Mouse (Mus musculus): ENCODE data around the gene Gal3st1. TPM values are rescaled to one million over a fixed set of nuclear protein-coding genes. Genes with fewer than 3 reads are reported as not detected.

Gene Gal3st1
- total and polyA plus RNA-seq, 3 experiments, result not detected

- Histone ChIP-seq H3K36me3 (replicated peaks) (peaks cover 97% of the 10 kb centered on the region), H3K27me3 (ENCODE audit: insufficient read depth, low read length) (no peaks in the 10 kb centered on the region), H3K4me1 (ENCODE audit: insufficient read depth, low read depth, low read length) (peaks cover 4% of the 10 kb centered on the region; the same call in 1 of the 2 replicates), H3K4me3 (ENCODE audit: low read depth, low read length) (no peak within 1 kb of the TSS), H3K9me3 (replicated peaks) (no peaks in the 10 kb centered on the region)
- no peak for TF ChIP-seq GATA1 (IDR thresholded peaks at IDR 0.05; ENCODE audit: borderline replicate concordance, low read length)
- DNase-seq (ENCODE audit: low spot score) (no peak), ATAC-seq (ENCODE audit: extremely low read depth, insufficient number of reproducible peaks, low FRiP score, poor library complexity, severe bottlenecking) (no peak)
These were observed 6.8 kb upstream of the Gal3st1 start, which contains the start of gene 4930556J24Rik for GRCm38 (mm10) chr11:3976678-3977077. Gene 4930556J24Rik, minus strand, starts transcription at chr11:3976778.

GRCm38 (mm10) chr11:3978421-3978820, 5.0 kb upstream of the Gal3st1 start:
- TF ChIP-seq GATA2 (IDR thresholded peaks at IDR 0.05; ENCODE audit: borderline replicate concordance, low read depth, low read length), result no peak
- no peak for TF ChIP-seq CTCF (IDR thresholded peaks at IDR 0.05; ENCODE audit: low read depth, low read length)
- no peak for TF ChIP-seq GATA1 (IDR thresholded peaks at IDR 0.05; ENCODE audit: borderline replicate concordance, low read length)
- TF ChIP-seq TAL1 (conservative IDR thresholded peaks at IDR 0.05; ENCODE audit: low read depth, low read length), result no peak
- TF ChIP-seq POLR2AphosphoS5 (IDR thresholded peaks at IDR 0.05; ENCODE audit: insufficient replicate concordance, low read depth, low read length), result no peak
- DNase-seq (ENCODE audit: low spot score) (no peak), ATAC-seq (ENCODE audit: extremely low read depth, insufficient number of reproducible peaks, low FRiP score, poor library complexity, severe bottlenecking) (no peak)
- H3K36me3 ChIP-seq (replicated peaks), result peaks cover 96% of the 10 kb centered on the region
- H3K9me3 ChIP-seq (replicated peaks), result no peaks in the 10 kb centered on the region
- no peaks in the 10 kb centered on the region for H3K27me3 ChIP-seq (ENCODE audit: insufficient read depth, low read length)
- H3K4me1 ChIP-seq (ENCODE audit: insufficient read depth, low read depth, low read length), result no peaks in the 10 kb centered on the region
- H3K4me3 ChIP-seq (ENCODE audit: low read depth, low read length), result no peak overlapping the region

DNA sequence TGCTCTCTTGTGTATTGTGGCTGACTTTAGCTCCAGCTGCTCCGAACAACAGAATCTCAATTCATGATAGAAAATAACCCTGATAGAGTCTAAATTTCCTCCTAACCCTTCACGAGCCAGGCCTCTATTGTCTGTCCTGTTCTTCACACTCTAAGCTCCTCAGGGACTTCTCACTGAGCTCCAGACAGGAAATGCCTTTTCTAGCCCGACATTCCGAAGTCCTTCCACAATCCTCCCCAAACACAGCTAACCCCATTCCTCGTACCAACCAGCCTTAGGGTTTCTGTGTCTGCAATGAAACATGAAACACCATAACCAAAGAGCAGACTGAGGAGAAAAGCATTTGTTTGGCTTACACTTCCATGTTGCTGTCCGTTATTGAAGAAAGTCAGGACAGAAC, 1.9 kb upstream of the Gal3st1 start:
- no peaks in the 10 kb centered on the region for H3K9me3 ChIP-seq (replicated peaks)
- no peak for DNase-seq (ENCODE audit: low spot score)
- peaks cover 65% of the 10 kb centered on the region for H3K36me3 ChIP-seq (replicated peaks)
- TF ChIP-seq CTCF (IDR thresholded peaks at IDR 0.05; ENCODE audit: low read depth, low read length) (no peak), GATA2 (IDR thresholded peaks at IDR 0.05; ENCODE audit: borderline replicate concordance, low read depth, low read length) (no peak), TAL1 (conservative IDR thresholded peaks at IDR 0.05; ENCODE audit: low read depth, low read length) (no peak), GATA1 (IDR thresholded peaks at IDR 0.05; ENCODE audit: borderline replicate concordance, low read length) (no peak), POLR2AphosphoS5 (IDR thresholded peaks at IDR 0.05; ENCODE audit: insufficient replicate concordance, low read depth, low read length) (no peak)
- no peak overlapping the region for H3K4me3 ChIP-seq (ENCODE audit: low read depth, low read length)
- ATAC-seq (ENCODE audit: extremely low read depth, insufficient number of reproducible peaks, low FRiP score, poor library complexity, severe bottlenecking), result no peak
- no peaks in the 10 kb centered on the region for H3K4me1 ChIP-seq (ENCODE audit: insufficient read depth, low read depth, low read length)
- peaks cover 6% of the 10 kb centered on the region; the same call in 1 of the 2 replicates for H3K27me3 ChIP-seq (ENCODE audit: insufficient read depth, low read length)

DNA sequence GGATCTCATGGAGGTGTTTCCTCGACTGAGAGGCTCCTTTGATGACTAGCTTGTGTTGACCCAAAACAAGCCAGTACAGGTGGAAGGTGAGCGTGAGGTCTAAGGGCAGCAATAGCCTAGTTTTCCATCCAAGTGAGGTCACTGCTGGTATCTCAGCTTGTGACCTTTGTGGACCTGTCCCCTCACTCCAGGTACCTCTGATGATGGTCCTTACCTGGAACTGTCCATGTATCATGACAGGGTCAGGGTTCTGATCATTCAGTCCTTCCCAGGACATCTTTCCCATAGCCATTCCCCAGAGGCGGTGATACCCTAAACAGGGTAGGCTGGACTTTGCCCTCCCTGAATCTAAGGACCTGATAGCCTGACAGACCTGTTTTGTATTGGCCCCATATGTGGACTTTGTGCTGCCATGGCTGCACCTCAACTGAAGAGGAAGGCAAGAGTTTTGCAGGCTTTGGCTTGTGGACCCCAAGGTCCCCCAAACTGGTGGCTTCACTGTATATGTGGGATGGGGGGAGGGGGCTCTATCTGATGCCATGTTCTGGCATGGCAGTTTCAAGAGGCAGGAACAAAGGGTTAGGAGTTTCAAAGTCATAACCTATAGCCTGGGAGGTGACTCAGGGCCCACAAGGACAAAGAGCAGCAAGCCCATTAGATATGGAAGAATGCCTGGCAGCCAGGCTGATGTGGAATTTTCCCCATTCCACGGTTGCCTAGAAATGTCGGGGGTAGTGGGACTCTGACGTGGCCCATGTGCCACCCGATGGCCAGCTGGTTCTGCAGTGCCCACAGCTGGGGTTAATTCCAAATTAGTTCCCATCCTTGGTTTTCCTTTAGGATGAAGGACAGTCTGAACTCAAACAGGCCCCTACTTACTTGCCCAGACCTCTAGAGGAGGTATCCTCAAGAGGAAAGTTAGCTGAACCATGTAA, 894 bp upstream of the Gal3st1 start:
- no peak overlapping the region for H3K4me3 ChIP-seq (ENCODE audit: low read depth, low read length)

GRCm38 (mm10) chr11:3983863-3984745, 668 bp downstream of the Gal3st1 start:
- peaks cover 39% of the 10 kb centered on the region for H3K36me3 ChIP-seq (replicated peaks)
- TF ChIP-seq TAL1 (conservative IDR thresholded peaks at IDR 0.05; ENCODE audit: low read depth, low read length) (no peak), POLR2AphosphoS5 (IDR thresholded peaks at IDR 0.05; ENCODE audit: insufficient replicate concordance, low read depth, low read length) (no peak), GATA2 (IDR thresholded peaks at IDR 0.05; ENCODE audit: borderline replicate concordance, low read depth, low read length) (no peak), GATA1 (IDR thresholded peaks at IDR 0.05; ENCODE audit: borderline replicate concordance, low read length) (no peak), CTCF (IDR thresholded peaks at IDR 0.05; ENCODE audit: low read depth, low read length) (no peak)
- ATAC-seq (ENCODE audit: extremely low read depth, insufficient number of reproducible peaks, low FRiP score, poor library complexity, severe bottlenecking) (no peak), DNase-seq (ENCODE audit: low spot score) (no peak)
- no peak overlapping the region for H3K4me3 ChIP-seq (ENCODE audit: low read depth, low read length)
- peaks cover 16% of the 10 kb centered on the region for H3K27me3 ChIP-seq (ENCODE audit: insufficient read depth, low read length)
- H3K9me3 ChIP-seq (replicated peaks), result no peaks in the 10 kb centered on the region
- H3K4me1 ChIP-seq (ENCODE audit: insufficient read depth, low read depth, low read length), result no peaks in the 10 kb centered on the region

More for the DNA sequence above, 894 bp upstream of the Gal3st1 start:
- no peaks in the 10 kb centered on the region for H3K9me3 ChIP-seq (replicated peaks)
- no peaks in the 10 kb centered on the region for H3K4me1 ChIP-seq (ENCODE audit: insufficient read depth, low read depth, low read length)
- no peak for ATAC-seq (ENCODE audit: extremely low read depth, insufficient number of reproducible peaks, low FRiP score, poor library complexity, severe bottlenecking)
- peaks cover 55% of the 10 kb centered on the region for H3K36me3 ChIP-seq (replicated peaks)
- peaks cover 11% of the 10 kb centered on the region for H3K27me3 ChIP-seq (ENCODE audit: insufficient read depth, low read length)
- no peak for DNase-seq (ENCODE audit: low spot score)
- no peak for TF ChIP-seq TAL1 (conservative IDR thresholded peaks at IDR 0.05; ENCODE audit: low read depth, low read length)
- TF ChIP-seq POLR2AphosphoS5 (IDR thresholded peaks at IDR 0.05; ENCODE audit: insufficient replicate concordance, low read depth, low read length), result no peak; the same call in 1 of the 2 replicates
- TF ChIP-seq CTCF (IDR thresholded peaks at IDR 0.05; ENCODE audit: low read depth, low read length), result no peak
- TF ChIP-seq GATA1 (IDR thresholded peaks at IDR 0.05; ENCODE audit: borderline replicate concordance, low read length), result no peak
- TF ChIP-seq GATA2 (IDR thresholded peaks at IDR 0.05; ENCODE audit: borderline replicate concordance, low read depth, low read length), result no peak

DNA sequence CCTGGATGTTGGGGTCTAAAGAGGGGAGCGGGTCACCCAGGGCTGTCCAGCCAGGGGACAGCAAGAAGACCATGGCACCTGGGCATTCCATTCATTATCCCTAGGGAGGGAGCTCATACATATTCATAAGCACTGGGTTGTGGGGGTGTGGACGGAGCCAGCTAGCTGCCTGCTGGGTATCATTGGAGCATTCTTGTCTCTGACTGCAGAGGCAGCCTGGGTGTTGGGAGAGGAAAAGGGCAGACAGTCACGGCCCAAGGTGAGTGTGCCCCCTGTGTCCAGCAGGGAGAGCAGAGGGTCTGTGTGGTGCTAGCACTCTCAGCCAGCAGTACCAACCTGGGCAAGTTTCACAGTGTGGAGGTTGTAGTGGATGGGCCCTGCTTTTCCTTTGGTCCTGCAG, 6.3 kb downstream of the Gal3st1 start:
- DNase-seq (ENCODE audit: low spot score), result no peak
- Histone ChIP-seq H3K4me1 (ENCODE audit: insufficient read depth, low read depth, low read length) (no peaks in the 10 kb centered on the region), H3K36me3 (replicated peaks) (no peaks in the 10 kb centered on the region), H3K4me3 (ENCODE audit: low read depth, low read length) (no peak overlapping the region), H3K27me3 (ENCODE audit: insufficient read depth, low read length) (peaks cover 34% of the 10 kb centered on the region), H3K9me3 (replicated peaks) (no peaks in the 10 kb centered on the region)
- ATAC-seq (ENCODE audit: extremely low read depth, insufficient number of reproducible peaks, low FRiP score, poor library complexity, severe bottlenecking), result no peak
- TF ChIP-seq CTCF (IDR thresholded peaks at IDR 0.05; ENCODE audit: low read depth, low read length), result no peak
- TF ChIP-seq GATA1 (IDR thresholded peaks at IDR 0.05; ENCODE audit: borderline replicate concordance, low read length), result no peak
- TF ChIP-seq TAL1 (conservative IDR thresholded peaks at IDR 0.05; ENCODE audit: low read depth, low read length), result no peak
- TF ChIP-seq POLR2AphosphoS5 (IDR thresholded peaks at IDR 0.05; ENCODE audit: insufficient replicate concordance, low read depth, low read length), result no peak
- TF ChIP-seq GATA2 (IDR thresholded peaks at IDR 0.05; ENCODE audit: borderline replicate concordance, low read depth, low read length), result no peak

Measured in G1E (cell line).